Mouse (Mus musculus) retina, postnatal 7 days (tissue): Measurements from ENCODE around the gene Robo2.

Experiments used
- DNase-seq: peaks from one replicate; pipeline ENCODE4 v3.0.0-alpha.2; 2012; ENCODE audit warnings: low read depth, low spot score

Gene Robo2

DNA sequence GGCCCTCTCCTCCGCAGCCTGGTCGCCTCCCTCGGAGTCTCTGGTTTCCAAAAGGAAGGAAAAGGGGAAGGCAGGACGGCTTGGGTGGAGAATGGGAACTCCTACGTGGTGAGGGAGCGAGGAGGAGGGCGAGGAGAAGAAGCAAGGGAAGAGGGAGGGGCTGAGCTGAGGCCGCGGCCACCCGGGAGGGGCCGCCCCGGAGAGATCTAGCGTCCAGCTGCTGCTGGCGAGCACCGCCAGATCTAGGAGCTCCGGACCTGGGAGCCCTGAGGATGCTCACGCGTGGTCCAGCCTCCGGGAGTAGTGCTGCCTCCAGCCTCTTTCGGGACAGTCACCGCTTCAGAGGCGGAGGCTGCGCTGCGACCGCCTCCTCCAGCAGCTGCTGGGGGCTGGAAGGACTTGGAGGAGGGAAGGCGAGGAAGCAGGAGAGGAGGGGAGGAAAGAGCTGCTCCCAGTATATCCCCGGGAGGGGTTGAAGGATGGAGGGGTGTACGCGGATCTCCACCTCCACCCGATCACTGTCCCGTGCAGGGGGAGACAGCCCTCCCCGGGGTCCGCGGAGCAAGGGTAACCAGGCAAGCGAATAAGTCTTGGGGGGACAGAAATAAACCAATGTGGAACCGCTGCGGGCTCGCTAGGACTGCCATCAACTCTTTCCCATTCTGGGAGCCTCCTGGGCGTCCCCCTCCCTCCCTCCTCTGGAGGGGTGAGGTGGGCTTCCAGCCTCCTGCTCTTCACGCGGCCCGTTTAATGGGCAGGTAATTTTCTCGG lies at the start of gene Robo2:
Robo2 (minus strand) TSS at position 345 of the 771 bp plus-strand sequence.
- DNase-seq: no peak

DNA sequence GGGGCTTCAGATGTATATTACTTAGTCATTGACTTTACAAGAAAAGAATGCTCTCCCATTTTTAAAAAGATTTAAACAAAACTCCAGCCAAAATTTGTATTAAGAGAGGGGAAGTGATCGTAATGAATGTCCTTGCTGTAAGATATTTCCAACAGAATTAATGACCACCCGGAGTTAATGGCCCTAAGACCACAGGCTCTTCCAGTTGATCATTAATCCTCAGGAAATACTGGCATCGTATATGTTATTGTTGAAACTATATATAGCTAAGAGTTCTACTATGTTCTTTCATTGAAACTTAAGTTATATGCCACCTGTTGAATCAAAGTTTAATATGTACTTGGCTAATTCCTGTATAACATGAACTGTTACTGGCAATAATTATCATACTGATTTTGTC lies 46.5 kb upstream of the Robo2 start:
- no peak for DNase-seq

DNA sequence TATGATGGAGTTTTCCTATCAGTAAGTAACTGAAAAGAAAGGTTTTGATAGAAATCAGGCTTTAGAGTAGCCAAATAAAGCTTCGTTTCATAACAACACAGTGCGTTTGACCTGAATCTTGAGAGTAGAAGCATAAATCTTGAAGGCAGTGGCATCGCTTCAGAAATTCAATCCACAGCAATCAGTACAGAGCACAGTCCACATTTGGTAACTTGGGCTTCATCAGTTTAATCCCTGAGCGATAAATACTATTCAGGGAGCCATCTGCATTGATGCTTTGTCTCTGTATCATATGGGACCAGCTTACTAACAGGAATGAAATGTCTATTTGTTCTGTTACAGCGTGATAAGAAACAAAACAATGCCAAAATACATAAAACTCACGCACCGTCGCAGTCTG lies 46.1 kb upstream of the Robo2 start:
- no peak for DNase-seq

DNA sequence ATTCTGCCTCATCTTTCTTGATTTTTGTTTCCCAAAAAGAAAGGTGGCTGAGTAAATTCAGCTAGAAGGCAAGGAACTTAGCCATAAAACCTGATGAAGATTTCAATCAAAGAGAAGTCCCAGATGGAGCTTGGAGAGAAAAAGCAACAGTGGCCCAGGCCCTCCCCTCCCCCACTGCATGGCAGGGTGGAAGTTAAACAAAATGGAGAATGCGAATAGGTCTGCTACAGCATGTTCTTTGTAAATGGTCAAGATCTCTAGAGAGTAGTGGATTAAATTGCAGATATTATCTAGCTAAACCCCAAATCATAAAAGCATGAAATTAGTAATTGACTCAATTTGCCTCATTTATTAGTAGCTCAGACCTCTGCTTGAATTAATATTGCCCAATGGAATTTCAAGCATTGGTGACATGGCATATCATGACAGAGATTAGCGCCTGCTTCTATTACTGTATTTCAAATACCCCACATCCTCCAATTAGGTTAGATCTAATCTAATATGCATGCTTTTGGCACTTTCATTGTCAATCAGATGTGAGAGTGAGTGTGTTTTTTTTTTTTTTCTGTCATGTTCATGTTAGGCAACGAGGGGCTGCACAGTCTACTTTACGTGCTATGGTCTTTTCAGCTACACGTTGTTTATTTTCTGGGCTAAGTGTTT lies 45.3 kb upstream of the Robo2 start:
- DNase-seq: no peak

DNA sequence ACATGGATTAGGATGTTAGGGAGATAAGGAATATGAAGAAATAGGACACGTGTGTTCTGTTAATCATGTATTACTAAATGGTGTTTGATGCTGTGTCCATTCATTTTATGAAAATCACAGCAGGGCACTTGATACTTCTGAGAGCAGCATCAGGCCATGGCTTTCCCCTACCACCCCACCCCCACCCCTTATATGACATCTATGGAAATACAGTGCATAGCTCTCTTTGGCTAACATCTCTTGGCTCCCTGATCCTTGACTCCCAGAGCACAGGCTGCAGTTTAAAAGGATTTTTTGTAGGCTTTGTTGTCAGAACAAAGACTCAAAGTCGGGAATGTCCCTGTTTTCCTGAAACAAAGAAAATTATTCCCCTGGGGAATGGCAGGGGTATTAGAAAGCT lies 43.6 kb upstream of the Robo2 start:
- no peak for DNase-seq

DNA sequence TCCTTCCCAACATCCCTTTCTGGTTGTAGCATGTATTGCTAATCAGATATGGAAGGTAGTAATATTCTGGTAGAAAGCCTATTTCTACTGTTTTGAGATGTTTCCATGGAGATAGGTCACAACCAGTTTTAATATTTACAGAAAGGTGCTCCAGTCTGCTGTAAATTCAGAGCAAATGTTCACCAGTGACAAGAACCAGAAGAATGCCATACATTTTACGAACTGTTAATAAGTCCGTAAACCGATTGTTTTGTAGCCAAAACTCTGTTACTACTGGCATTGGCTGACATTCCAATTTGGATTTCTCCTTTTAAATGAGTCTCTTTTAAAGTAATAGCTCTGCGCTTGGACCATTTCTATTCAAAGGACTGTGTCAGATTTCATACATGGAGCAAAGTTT lies 36.4 kb upstream of the Robo2 start:
- no peak for DNase-seq

DNA sequence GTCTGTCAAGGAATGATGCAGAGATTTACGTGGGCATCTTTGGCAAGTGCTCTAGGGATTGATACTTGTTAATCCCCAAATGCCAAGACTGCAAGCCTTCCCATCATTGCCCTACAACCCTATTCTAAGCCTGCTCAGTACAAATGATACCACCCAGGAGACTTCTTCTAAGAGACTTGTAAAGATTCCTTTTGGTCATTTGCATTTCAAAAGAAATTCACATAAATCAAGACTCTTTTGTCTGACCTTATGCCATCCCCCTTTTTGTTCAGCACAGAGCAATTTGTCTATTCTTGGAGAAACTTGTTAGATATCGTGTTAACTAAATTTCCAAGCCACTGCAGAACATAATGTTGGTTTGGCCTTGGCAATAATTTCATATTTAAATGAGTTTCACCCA lies 15.4 kb upstream of the Robo2 start:
- no peak for DNase-seq

DNA sequence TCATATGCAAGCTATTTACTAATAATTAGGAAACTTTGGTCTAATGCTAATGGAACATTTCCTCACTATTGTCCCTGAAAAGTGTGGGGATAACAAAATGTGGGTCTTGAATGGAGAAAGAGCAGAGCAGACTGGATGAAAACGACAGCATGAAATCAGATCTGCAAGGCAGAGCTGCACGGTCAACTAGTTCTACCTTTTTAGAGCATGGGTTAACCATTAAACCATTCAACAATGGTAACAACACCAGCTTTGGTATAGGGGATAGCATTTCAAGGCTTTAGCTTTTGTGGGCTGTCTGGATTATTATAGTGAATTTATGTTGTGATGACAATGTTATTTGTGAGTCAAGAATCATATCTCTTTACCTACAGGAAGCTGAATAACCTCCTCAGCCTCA lies 8.7 kb upstream of the Robo2 start:
- DNase-seq: no peak

DNA sequence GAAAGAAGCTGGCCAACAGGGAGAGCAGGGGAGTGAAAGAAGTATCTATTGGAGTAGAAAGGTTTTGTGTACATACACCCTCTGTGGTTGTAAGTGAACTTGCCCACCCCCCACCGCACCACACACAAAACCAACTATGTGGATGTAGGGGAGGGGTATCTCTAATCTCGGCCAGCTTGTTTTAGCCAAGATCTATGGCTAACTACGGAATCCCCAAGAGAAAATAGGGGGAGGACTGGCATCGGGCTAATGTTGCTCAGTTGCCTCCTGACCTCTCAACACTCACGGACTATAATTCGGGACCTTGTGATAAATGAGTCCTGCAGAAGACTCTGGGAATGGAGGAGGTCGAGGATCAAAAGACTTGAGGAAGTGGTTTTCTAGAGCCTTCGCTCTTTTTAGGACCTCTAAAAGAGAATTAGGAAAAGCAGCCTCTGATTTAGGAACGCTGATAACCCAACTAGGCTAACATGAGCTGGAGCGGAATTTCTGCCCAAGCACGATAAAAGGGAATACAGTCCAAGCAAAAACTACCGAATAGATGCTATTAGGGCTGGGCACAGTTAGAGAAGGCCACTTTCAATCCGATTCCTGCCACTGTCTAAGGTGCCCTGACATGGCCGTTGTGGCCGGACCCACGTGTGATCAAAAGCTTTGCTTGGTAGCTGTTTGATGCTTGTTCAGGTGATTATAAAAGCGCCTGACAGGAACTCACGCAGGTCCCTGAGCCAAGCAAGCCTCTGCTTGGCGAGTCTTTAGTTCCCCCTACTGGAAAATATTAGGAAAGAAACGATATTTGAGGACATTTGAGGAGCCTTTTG lies 1.1 kb upstream of the Robo2 start:
- DNase-seq: peak; percentile 53

DNA sequence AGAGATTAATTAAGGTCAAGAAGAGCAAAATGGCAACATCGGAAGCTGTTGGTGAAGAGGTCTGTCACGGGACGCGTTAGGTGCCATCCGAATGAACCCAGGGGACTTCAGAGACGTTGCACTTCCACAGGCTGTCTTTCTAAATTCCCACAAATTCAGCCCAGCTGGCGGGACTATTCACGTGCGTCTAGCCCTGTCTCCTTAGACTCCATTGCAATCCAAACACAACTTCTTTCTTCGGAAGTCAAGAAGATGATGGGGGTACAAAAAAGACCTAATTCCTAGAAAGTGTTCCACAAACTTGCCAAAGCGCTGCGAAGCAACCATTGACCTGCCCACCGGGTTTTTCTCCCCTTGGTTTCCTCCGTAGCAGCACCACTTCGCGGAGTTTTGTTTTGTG lies 604 bp downstream of the Robo2 start:
- no peak for DNase-seq

DNA sequence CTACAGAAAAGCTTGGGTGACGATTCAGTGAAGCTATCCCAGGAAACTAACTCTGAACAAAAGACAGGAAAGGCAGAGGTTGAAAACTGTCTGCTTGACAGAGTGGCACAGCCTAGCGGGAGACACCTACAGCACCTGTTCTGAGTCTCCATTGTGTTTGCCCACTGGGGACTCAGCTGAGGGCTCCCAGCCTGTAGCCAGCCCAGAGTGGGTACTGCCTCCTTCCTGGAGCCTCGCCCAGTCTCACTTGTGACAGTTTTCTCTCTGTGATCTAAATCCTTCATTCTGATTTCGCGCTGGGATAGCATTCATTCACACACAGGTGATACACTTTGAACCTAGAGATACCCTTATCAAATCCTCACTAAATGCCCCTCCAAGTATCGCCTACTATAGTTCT lies 1.5 kb downstream of the Robo2 start:
- no peak for DNase-seq

DNA sequence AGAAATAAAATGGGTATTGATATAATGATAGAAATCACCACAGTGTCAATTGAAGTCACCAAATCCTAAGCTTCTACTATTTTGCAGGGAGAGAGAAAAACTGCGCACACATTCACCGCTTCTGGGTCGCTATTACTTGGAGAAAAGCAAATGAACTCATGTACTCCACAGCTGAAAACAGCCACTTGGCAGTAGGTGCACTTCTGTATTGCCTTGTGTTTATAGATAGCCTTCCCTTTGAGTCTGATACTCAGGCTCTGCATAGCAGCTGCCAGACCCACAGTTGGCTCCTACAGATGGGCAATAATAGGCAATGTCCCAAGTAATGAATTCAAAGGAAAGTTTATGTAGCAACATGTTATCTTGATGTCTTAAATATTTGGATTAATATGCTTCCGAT lies 2.1 kb downstream of the Robo2 start:
- DNase-seq: no peak

DNA sequence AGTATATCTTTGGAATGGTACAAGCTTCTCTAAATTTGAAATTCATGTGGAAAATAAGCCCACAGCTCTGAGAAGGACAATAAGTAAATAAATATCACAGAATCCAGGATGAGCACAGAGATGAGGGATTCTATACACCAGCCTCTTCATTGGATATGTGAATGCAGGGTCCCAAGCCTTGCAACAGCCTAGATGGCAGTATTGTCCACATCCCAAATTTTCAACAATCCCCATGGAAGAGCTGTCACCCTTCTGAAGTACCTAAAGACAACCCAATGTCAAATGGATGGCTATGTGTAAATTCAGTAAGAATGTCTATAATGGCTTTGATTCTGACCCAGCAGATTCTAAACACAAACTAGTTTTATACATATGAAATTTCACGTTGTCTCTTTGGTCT lies 3.1 kb downstream of the Robo2 start:
- DNase-seq: no peak

DNA sequence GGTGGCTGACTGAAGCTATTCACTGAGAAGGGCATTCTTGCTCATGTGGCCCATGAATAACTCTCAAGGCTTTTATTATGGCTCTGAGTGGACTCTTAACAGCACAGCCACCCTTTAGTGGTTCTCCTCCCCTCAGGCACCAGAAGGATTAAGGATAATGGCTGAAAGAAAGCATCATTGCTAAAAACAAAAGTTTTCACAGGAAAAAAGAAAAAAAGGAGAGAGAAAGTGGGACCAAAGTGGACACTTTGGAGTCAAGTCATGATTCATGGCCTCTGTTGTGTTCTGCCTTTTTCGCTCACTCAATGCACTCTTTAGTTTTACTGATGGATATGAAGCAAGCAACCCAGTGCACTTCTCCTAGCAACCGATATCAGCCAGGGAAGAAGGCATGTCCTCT lies 14.3 kb downstream of the Robo2 start:
- DNase-seq: no peak

DNA sequence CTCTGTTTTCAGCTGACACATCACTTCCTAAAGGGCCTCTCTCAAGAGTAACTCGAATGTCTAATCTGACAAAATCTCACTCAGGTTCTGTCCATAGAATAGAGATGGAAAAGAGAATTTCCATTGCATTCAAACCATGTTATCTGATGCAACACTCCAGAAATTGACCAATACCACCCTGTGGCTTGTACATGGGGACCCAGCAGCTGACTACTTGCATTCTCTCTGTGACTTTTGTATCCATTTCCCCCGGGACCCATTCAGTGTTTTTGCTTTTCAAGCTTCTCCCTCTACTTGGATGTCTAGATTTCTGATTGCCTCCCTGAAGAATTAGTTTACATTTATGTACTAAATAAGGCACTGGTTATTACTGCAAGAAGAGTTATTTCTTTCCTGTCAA lies 15.9 kb downstream of the Robo2 start:
- no peak for DNase-seq

DNA sequence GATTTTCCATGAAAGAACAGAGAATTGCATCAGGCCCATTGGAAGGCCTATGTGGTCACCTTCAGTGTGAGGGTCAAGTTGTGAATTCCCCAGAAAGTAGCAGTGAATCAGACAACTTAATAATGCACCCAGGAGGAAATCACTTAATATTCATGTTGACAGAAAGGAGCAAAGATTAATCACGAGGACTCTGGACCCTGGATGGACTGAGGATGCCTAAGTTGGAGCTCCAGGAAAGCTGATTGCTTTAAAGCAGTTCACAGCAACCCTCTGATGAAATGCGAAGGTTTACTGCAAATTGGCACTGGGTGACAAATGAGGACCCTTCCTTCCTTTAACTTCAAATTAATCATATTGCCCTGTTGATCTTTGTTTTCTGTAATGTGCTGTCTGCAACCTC lies 32.2 kb downstream of the Robo2 start:
- DNase-seq: no peak

DNA sequence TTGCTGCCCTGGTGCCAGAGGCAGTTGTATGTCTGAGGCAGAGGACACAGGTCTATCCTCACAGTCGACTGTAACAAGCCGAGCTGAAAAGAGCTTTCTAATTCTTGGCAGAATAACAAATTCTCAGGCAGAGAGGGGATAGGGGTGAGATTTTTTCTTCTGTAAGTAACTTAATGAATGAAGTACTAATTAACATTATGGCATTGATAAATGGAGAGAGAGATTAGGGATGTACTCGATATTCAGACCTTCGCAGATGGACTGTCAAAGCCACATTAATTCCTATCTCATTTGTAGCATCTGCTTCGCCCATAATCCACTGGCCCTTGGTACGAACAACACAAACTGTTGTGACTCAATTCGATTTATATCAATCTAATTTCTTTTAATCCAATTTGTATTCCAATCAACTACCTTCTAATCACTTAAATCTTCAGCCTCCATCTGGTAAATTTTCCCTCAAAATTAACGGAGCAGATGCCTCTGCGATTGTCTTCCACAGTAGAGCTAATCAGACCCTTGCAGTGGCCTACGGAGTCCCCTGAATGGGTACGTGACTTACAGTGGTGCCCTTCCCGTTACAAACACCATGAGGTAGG lies 36.2 kb downstream of the Robo2 start:
- DNase-seq: peak; percentile 47

DNA sequence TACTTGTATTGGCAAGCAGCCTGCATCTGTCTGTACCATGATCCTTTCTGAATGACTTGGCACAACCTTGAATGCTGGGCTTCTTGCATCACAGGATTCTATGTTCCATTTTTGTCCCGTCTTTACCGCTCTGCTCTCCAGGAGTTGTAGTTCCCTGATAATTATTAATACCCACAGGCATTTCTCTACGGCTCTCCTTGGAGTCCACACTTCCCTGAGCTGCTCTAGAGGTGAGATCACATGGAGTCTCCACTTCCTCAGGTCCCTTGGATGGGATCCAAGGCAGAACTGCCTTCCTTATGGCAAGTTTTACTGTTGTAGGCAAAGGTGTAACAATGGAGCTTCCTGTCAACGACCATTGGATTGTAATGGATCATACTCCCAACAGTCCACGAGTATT lies 37.1 kb downstream of the Robo2 start:
- no peak for DNase-seq

DNA sequence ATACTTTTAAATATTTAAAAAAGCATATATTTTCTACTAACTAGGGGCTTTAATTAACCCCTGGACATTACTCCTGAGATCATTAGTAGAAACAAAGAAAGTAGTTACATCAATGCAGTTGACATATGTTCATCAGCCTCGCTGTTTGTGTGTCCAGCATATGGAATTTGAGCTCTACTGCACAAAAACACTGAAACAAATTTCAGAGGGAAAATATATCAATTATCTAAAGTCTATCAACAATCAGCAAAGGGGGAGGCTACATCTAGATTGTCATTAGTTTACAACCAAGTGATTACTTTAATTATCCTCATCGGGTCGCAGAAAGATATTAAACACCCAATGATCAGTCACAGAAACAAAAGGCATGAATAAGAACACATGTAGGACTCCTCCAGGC lies 38.2 kb downstream of the Robo2 start:
- DNase-seq: no peak

DNA sequence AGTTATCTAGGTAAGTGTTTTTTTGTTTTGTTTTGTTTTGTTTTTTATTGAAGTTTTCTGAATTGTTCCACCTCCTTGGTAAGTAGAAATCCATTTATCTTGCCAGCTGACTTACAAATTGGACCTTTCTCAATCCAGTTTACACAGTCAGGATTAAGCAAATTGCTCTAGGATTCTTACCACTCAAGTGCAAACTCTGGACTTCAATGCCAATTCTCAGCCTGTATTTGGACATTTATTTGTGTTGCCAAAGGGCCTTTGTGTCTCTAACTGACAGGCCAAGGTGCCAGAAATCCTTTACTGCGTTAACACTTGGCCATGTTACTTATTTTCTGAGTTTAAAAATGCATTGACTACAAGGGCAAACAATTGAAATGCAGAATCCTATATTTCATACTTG lies 38.7 kb downstream of the Robo2 start:
- DNase-seq: no peak

DNA sequence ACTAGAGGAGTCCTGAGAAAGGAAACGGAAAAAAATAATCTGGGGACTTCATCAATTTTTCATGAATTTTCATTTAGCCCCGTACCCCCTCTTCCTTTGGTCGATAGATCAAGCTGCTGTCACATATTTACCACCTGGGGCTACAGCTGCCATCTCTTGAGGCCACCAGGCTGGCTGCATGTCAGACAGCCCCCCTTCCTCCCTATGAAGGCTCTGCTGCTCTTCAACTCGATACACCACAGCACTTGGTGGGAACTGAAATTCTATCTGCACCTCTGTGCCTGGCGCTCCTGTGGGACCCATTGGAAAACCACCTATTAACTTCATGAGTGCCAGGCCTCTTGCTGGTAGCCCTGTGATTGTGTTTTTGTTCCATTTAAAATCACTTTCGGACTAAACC lies 63.2 kb downstream of the Robo2 start:
- DNase-seq: no peak

DNA sequence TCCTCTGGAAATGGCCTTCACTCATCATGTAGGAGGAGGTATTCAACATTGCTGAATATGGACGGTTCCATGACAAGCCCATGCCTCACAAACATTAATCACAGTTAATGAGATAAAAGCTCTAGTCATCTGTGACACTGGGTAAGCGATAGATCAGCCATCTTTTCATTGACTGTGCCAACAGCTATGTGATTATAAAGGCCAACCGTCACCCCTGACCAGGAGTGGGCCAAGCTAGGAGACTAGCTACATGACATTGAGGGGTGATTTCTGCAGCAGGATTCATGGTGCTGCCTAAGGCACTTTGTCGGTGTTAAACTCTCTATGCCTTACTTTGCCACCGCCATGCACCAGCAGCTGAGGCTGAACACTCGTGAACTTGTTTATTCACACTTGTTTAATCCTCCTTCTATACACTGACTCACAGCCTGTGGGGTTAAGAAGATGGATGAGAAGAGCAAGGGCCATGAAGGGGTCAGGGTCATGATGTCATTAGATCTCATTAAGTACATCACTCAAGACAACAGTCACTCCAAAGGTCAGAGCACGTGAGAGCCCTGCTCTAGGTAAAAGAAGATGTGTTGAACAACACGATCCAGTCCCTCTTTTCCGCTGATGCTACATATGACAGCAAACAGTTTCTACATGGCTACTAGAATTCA lies 72.5 kb downstream of the Robo2 start:
- DNase-seq: no peak
